Mouse (Mus musculus) bone marrow, adult 2 months (tissue): ENCODE measurements around the gene Fgfr2.

Source experiments
- CTCF ChIP-seq: fragments of 200-500 bp; IDR thresholded peaks from 2 replicates; pipeline ENCODE4 v1.5.1; 2011; ENCODE audit warnings: low read length, control low read depth; ENCODE audit not compliant: control insufficient read depth, insufficient read depth
- POLR2A ChIP-seq: fragments of 200-500 bp; IDR thresholded peaks from 2 replicates; pipeline ENCODE4 v1.6.1; 2011; ENCODE audit warnings: low read depth, mild to moderate bottlenecking, control low read depth, low read length, borderline replicate concordance; ENCODE audit not compliant: control insufficient read depth

- TF ChIP-seq POLR2A (no peak), CTCF (no peak)
Measured at GRCm38 (mm10) chr7:130785923-130786575, 2337.1 kb downstream of the Fgfr2 start.
